In the genomic region with DNA sequence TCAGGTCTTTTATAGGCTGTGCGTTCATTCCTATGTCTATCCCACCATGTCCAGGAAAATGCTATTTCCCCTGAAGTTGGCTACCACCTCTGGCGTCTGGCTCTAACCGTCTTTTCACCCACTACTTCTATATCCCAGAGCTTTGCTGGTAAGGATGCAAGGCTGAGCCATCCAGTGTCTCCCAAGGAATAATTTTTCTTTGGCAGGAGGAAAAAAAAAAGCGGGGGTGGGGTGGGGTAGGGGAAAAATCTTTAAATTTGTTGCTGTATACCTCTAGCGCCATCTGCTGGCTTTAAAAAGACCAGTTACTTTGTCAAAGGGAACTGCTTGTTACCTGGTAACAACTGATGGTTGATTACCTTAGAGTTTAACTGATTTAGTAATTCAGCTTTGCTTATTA, we compare ENCODE assay signal across 9 mouse cellular contexts. TPM values are rescaled to one million over a fixed set of nuclear protein-coding genes. Genes with fewer than 3 reads are reported as not detected.
A peak's percentile ranks its signal among the peaks of the same experiment; 100 is the strongest.
DNase-seq lines count a peak whose midpoint lies in the region; ATAC-seq and TF ChIP-seq lines count a peak whose summit lies in the region.
"Had no signal": no experiment of that assay in that cellular context is flagged by ENCODE, and none has a peak within 500 bp of the region (broad histone marks: within the 10 kb centered on the region; RNA-seq: fewer than 3 reads in every experiment).

No protein-coding gene starts in this region.

- intact Hi-C loops in heart, postnatal 25 days (cut with DNase I), result loop anchor here (1.0 to 5.0 kb wide), 4 partner anchors 75 to 291 kb away; no protein-coding TSS in a partner anchor

- 0 out of 2 replicates have a peak overlapping the region, but pooled peaks have one; percentile 1 for H3K27ac ChIP-seq in heart, embryonic 15.5 days
- no peak overlapping the region for H3K27ac ChIP-seq in midbrain, postnatal 0 days (ENCODE audit: low read depth, low read length)
- no peak overlapping the region for H3K27ac ChIP-seq in midbrain, embryonic 10.5 days (replicated peaks)
- H3K27ac ChIP-seq: hindbrain, embryonic 15.5 days had no signal

- 49% methylated on average over 5 of the region's 5 CpGs for WGBS in heart, embryonic 15.5 days
- 50% methylated on average over 5 of the region's 5 CpGs for WGBS in midbrain, postnatal 0 days
- 62% methylated on average over 5 of the region's 5 CpGs for WGBS in midbrain, embryonic 10.5 days

- no peak overlapping the region for H3K4me2 ChIP-seq in heart, embryonic 15.5 days
- no peak overlapping the region for H3K4me2 ChIP-seq in midbrain, postnatal 0 days (ENCODE audit: low read depth, low read length, poor library complexity, severe bottlenecking)
- H3K4me2 ChIP-seq: hindbrain, embryonic 15.5 days had no signal

- H3K4me3 ChIP-seq in heart, embryonic 15.5 days, result no peak overlapping the region
- no peak overlapping the region for H3K4me3 ChIP-seq in midbrain, postnatal 0 days (ENCODE audit: low read depth, low read length)
- no peak overlapping the region for H3K4me3 ChIP-seq in midbrain, embryonic 10.5 days
- H3K4me3 ChIP-seq: hindbrain, embryonic 15.5 days had no signal

- peaks cover 29% of the 10 kb centered on the region for H3K36me3 ChIP-seq in heart, embryonic 15.5 days
- H3K36me3 ChIP-seq in midbrain, postnatal 0 days (ENCODE audit: insufficient read depth, low read length), result peaks cover 16% of the 10 kb centered on the region
- H3K36me3 ChIP-seq in midbrain, embryonic 10.5 days, result peaks cover 60% of the 10 kb centered on the region

- no peak overlapping the region for H3K9ac ChIP-seq in heart, embryonic 15.5 days
- no peak overlapping the region for H3K9ac ChIP-seq in midbrain, postnatal 0 days (replicated peaks; ENCODE audit: low read length, poor library complexity, severe bottlenecking)
- H3K9ac ChIP-seq: hindbrain, embryonic 15.5 days had no signal

- TF ChIP-seq CTCF in midbrain, postnatal 0 days (IDR thresholded peaks at IDR 0.05), result peak; percentile 81

- H3K9me3 ChIP-seq in heart, embryonic 15.5 days (replicated peaks), result no peaks in the 10 kb centered on the region
- H3K9me3 ChIP-seq in midbrain, postnatal 0 days (ENCODE audit: low read length), result no peaks in the 10 kb centered on the region
- no peaks in the 10 kb centered on the region for H3K9me3 ChIP-seq in midbrain, embryonic 10.5 days (replicated peaks)
- H3K9me3 ChIP-seq: hindbrain, embryonic 15.5 days had no signal

- ATAC-seq in heart, embryonic 15.5 days (replicated peaks; ENCODE audit: insufficient number of reproducible peaks, insufficient read depth, low FRiP score, low read depth), result no peak
- ATAC-seq in midbrain, postnatal 0 days (ENCODE audit: low FRiP score), result no peak
- ATAC-seq in granulocyte monocyte progenitor cell, adult 5-6 weeks (replicated peaks; ENCODE audit: poor library complexity, severe bottlenecking), result no peak

- H3K4me1 ChIP-seq in heart, embryonic 15.5 days (replicated peaks), result peaks cover 35% of the 10 kb centered on the region
- H3K4me1 ChIP-seq in midbrain, postnatal 0 days (ENCODE audit: insufficient read depth, low read length), result no peaks in the 10 kb centered on the region
- H3K4me1 ChIP-seq in midbrain, embryonic 10.5 days, result peaks cover 15% of the 10 kb centered on the region

- no peaks in the 10 kb centered on the region for H3K27me3 ChIP-seq in heart, embryonic 15.5 days
- no peaks in the 10 kb centered on the region for H3K27me3 ChIP-seq in midbrain, postnatal 0 days (ENCODE audit: insufficient read depth, low read length)
- no peaks in the 10 kb centered on the region for H3K27me3 ChIP-seq in midbrain, embryonic 10.5 days (ENCODE audit: low read depth, poor library complexity, severe bottlenecking)
- H3K27me3 ChIP-seq: hindbrain, embryonic 15.5 days had no signal

- no peak for DNase-seq in heart, postnatal 25 days (ENCODE audit: low spot score)
- peak; percentile 75 for DNase-seq in midbrain, postnatal 0 days (ENCODE audit: low spot score)
- no peak for DNase-seq in midbrain, embryonic 10.5 days (ENCODE audit: low spot score)
- DNase-seq in c-Kit-positive CD71-positive TER-119-positive erythroid progenitor cells, embryonic 14.5 days (ENCODE audit: low spot score), result peak; percentile 3
- peak; percentile 48 for DNase-seq in lung, postnatal 14 days
- no peak for DNase-seq in yolk sac, embryonic 10.5 days (ENCODE audit: low spot score)

RNA-seq across cellular contexts. Expression of a gene that starts 17.4 kb away (rescaled TPM):
- polyA plus RNA-seq in heart, embryonic 15.5 days (2015; fragmentation: Nextera tagmentation; extraction: Ambion mirVana), result 12.0 and 12.4 TPM in 2 replicates
- total RNA-seq in heart, postnatal 25 days (2021), result under 1 TPM; 0.50 to 0.70 TPM
- total RNA-seq in midbrain, postnatal 0 days (2014; rRNA removed), result 5.8 and 5.9 TPM in 2 replicates
- polyA plus RNA-seq in midbrain, postnatal 0 days (2015; fragmentation: Nextera tagmentation; extraction: Ambion mirVana), result 10.1 and 10.4 TPM in 2 replicates
- polyA plus RNA-seq in midbrain, embryonic 10.5 days (2016; fragmentation: Nextera tagmentation; extraction: Ambion mirVana), result 14.7 and 14.8 TPM in 2 replicates
- not detected in 2 replicates for total RNA-seq in granulocyte monocyte progenitor cell, adult 5-6 weeks (2014; fragmentation: Nextera tagmentation)
- total RNA-seq in granulocyte monocyte progenitor cell, adult 5-6 weeks (2017), result 1.2 and 2.3 TPM in 2 replicates

Comparison
In these comparisons a context has a peak if more than half of its experiments do, and no peak if none do; other contexts are left out.
1. DNase-seq: peak in midbrain, postnatal 0 days (single experiment), c-Kit-positive CD71-positive TER-119-positive erythroid progenitor cells, embryonic 14.5 days (single experiment) and lung, postnatal 14 days (single experiment); none in heart, postnatal 25 days (single experiment), midbrain, embryonic 10.5 days (single experiment) and yolk sac, embryonic 10.5 days (single experiment).